Mouse (Mus musculus): ENCODE results near the gene Zfp362.

GRCm38 (mm10) chr4:128795596-128795995 lies 10.2 kb downstream of the Zfp362 start:
- TF ChIP-seq CTCF (IDR thresholded peaks at IDR 0.05; ENCODE audit: insufficient read depth, low read depth, low read length) (no peak), POLR2A (IDR thresholded peaks at IDR 0.05; ENCODE audit: insufficient read depth, low read depth, low read length) (no peak)

Measured in olfactory bulb, adult 2 months (tissue).